Mouse (Mus musculus): ENCODE data around the gene Psmb10. TPM values are rescaled to one million over a fixed set of nuclear protein-coding genes. Genes with fewer than 3 reads are reported as not detected.

Gene Psmb10
- total RNA-seq, 2 experiments from 2014 or later: 85.4 to 94.0 TPM

Small RNAs within 50 kb of the gene (microRNA-seq; reads per million reads assigned to microRNA genes)
- gene Mir7074: 0.69 to 0.82 reads per million in 2 experiments

Other genes starting within 250 kb of the Psmb10 start
- gene Acd, start 237.3 kb downstream of the Psmb10 start, total RNA-seq (2021): 10 to 100 TPM; 23.0 to 25.6 TPM
- 1 to 10 TPM; 5.9 to 6.2 TPM for gene Pard6a, start 237.3 kb downstream of the Psmb10 start, total RNA-seq (2021)
- gene 4933405L10Rik, start 230.8 kb downstream of the Psmb10 start, total RNA-seq (2021): not detected
- 1 to 10 TPM; 5.4 to 6.8 TPM for gene Enkd1, start 230.2 kb downstream of the Psmb10 start, total RNA-seq (2021)
- 1 to 10 TPM; 4.6 to 4.9 TPM for gene Gfod2, start 179.8 kb downstream of the Psmb10 start, total RNA-seq (2021)
- 10 to 100 TPM; 22.3 to 23.1 TPM for gene Ranbp10, start 111.1 kb downstream of the Psmb10 start, total RNA-seq (2021)
- gene Tsnaxip1, start 110.7 kb downstream of the Psmb10 start, total RNA-seq (2021): not detected
- gene Cenpt, start 85.2 kb downstream of the Psmb10 start, total RNA-seq (2021): 10 to 100 TPM; 16.8 to 18.4 TPM
- gene Thap11, start 83.3 kb downstream of the Psmb10 start, total RNA-seq (2021): 10 to 100 TPM; 26.4 to 29.3 TPM
- gene Nutf2, start 77.9 kb downstream of the Psmb10 start, total RNA-seq (2021): 10 to 100 TPM; 44.7 to 45.7 TPM
- gene Edc4, start 57.6 kb downstream of the Psmb10 start, total RNA-seq (2021): 10 to 100 TPM; 34.0 to 34.8 TPM
- not detected for gene Nrn1l, start 44.9 kb downstream of the Psmb10 start, total RNA-seq (2021)
- 10 to 100 TPM; 21.7 to 24.3 TPM for gene Pskh1, start 38.0 kb downstream of the Psmb10 start, total RNA-seq (2021)
- gene Ctrl, start 4.6 kb downstream of the Psmb10 start, total RNA-seq (2021): under 1 TPM in 1 of 2 experiments, not detected in 1; 0.32 TPM
- 1 to 10 TPM; 1.4 to 1.7 TPM for gene Lcat, start 4.9 kb upstream of the Psmb10 start, total RNA-seq (2021)
- gene Slc12a4, start 27.7 kb upstream of the Psmb10 start, total RNA-seq (2021): 10 to 100 TPM; 62.4 to 65.8 TPM
- gene Dpep3, start 41.0 kb upstream of the Psmb10 start, total RNA-seq (2021): not detected
- gene Dus2, start 52.9 kb upstream of the Psmb10 start, total RNA-seq (2021): 10 to 100 TPM in 1 of 2 experiments, 1 to 10 TPM in 1; 9.8 to 10.2 TPM
- gene Dpep2nb, start 67.5 kb upstream of the Psmb10 start, total RNA-seq (2021): not detected
- gene Ddx28, start 73.4 kb upstream of the Psmb10 start, total RNA-seq (2021): 1 to 10 TPM; 8.9 to 9.5 TPM
- gene Nfatc3, start 120.4 kb upstream of the Psmb10 start, total RNA-seq (2021): 10 to 100 TPM; 24.2 to 26.4 TPM
- gene Esrp2, start 198.5 kb upstream of the Psmb10 start, total RNA-seq (2021): under 1 TPM; 0.54 to 0.91 TPM
- gene Pla2g15, start 212.0 kb upstream of the Psmb10 start, total RNA-seq (2021): 1 to 10 TPM; 4.2 to 4.9 TPM
- gene Slc7a6, start 230.4 kb upstream of the Psmb10 start, total RNA-seq (2021): 10 to 100 TPM; 17.1 to 18.9 TPM